Mouse (Mus musculus): ENCODE data around the gene Grk5.

- TF ChIP-seq CTCF (IDR thresholded peaks at IDR 0.05; ENCODE audit: low read depth) (no peak), EP300 (IDR thresholded peaks at IDR 0.05; ENCODE audit: low read depth) (no peak)
Observed at GRCm38 (mm10) chr19:61051151-61051550, 161.6 kb downstream of the Grk5 start.
